Mouse (Mus musculus) E14TG2a.4 (cell line): ENCODE measurements around the gene Tcf23.

Source experiments
- H3K27me3 ChIP-seq: 2 replicates; pipeline ENCODE4 v1.6.1; 2014; ENCODE audit warnings: low read length, control low read depth; ENCODE audit not compliant: insufficient read depth
- H3K36me3 ChIP-seq: 2 replicates; pipeline ENCODE4 v1.6.1; 2014; ENCODE audit warnings: low read length, control low read depth; ENCODE audit not compliant: insufficient read depth
- H3K4me1 ChIP-seq: replicated peaks from 2 replicates; pipeline ENCODE4 v1.6.1; 2014; ENCODE audit warnings: low read depth, low read length, control low read depth
- H3K4me3 ChIP-seq: replicated peaks from 2 replicates; pipeline ENCODE4 v1.5.1; 2014; ENCODE audit warnings: mild to moderate bottlenecking, low read length
- H3K9me3 ChIP-seq: 2 replicates; pipeline ENCODE4 v1.6.1; 2014; ENCODE audit warnings: low read length, control low read depth
- CTCF ChIP-seq: conservative IDR thresholded peaks from 2 replicates; pipeline ENCODE4 v1.5.1; 2014; ENCODE audit warnings: low read length
- NANOG ChIP-seq: IDR thresholded peaks from 2 replicates; pipeline ENCODE4 v1.6.1; 2014; ENCODE audit warnings: borderline replicate concordance, low read length, mixed read lengths
- POU5F1 ChIP-seq: IDR thresholded peaks from 2 replicates; pipeline ENCODE4 v1.6.1; 2014; ENCODE audit warnings: low read length, borderline replicate concordance

Gene Tcf23

DNA sequence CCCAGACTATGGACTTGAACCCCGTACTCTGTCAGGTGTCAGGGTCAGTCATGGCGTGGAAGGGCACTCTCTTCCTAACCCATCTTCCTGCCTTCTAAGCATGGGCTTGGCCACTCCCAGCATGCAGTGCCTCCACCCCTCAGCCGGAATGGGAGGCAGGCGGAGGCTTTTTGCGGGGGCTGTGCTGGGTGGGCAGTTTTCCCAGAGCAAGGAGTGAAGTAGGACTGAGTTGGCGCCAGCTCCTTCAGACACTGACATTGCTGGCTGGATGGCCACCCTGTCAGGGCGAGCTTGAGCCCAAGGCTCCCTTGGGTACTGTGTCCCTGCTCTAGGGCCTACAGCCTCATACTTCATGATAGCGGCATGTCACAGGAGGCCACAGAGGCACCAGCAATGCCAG is at the start of gene Tcf23:
Gene Tcf23, plus strand, starts transcription at position 247 of the 400 bp plus-strand sequence.
- peaks cover 7% of the 10 kb centered on the region for H3K9me3 ChIP-seq
- H3K27me3 ChIP-seq = peaks cover 48% of the 10 kb centered on the region
- H3K36me3 ChIP-seq = no peaks in the 10 kb centered on the region
- H3K4me3 ChIP-seq = no peak within 1 kb of the TSS
- TF ChIP-seq POU5F1 (no peak), CTCF (no peak), NANOG (no peak)
- H3K4me1 ChIP-seq = peaks cover 20% of the 10 kb centered on the region

DNA sequence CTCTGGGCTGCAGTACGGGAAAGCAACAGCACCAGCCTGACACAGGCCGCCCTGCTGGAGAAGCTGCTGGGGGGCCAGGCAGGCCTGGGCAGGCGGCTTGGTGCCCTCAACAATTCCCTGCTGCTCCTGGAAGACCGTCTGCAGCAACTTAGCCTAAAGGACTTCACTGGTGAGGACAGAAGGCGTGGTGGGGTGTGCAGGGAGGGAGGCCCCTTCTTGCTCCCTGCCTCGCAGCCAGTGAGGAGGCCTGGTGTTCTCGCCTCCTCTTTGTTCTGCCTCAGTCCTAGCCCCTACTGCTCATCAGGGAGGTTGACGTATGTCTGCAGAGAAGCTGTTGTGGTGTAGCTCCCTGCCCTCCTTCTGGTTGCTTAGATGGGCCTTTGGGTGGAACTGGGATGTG is 49.8 kb upstream of the Tcf23 start:
- H3K36me3 ChIP-seq = no peaks in the 10 kb centered on the region
- TF ChIP-seq NANOG (no peak), POU5F1 (no peak), CTCF (no peak)
- H3K27me3 ChIP-seq = peaks cover 29% of the 10 kb centered on the region
- H3K4me1 ChIP-seq = peaks cover 85% of the 10 kb centered on the region
- H3K4me3 ChIP-seq = peak overlapping the region; percentile 67
- no peaks in the 10 kb centered on the region for H3K9me3 ChIP-seq

DNA sequence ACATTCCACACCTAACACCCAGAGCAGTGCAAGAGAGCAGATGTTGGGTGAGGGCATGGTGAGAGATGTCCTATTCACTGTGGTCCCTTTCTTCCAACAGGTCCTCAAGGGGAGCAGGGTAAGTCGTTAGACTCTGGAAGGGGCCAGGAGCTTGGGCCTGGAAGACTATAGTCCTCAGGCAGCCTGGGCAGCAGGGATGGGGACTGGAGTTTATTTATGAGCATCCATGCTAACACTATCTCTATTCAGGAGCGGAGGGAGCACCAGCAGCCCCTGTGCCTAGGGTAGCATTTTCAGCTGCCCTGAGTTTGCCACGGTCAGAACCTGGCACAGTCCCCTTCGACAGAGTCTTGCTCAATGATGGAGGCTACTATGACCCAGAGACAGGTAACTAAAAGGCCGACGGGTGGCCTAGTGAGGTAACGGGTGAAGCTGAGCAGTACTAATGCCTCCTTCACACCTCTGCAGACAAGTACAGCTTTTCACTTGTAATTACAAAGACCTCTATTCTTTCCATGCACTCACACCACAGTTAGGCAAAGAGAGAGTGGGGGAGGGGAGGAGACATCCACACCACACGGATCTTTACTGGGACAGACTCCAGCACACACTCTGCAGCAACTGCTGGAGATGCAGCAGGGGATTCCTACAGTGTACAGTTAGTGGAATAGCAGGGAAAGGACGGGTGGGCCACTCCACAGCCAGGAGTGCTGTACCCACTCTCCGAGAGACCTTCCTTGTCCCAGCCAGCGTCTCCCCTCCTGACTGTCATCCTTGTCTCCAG is 48.4 kb upstream of the Tcf23 start:
- H3K4me1 ChIP-seq = peaks cover 83% of the 10 kb centered on the region
- H3K4me3 ChIP-seq = peak overlapping the region; percentile 83
- no peaks in the 10 kb centered on the region for H3K36me3 ChIP-seq
- no peak for TF ChIP-seq CTCF
- peaks cover 43% of the 10 kb centered on the region for H3K27me3 ChIP-seq
- H3K9me3 ChIP-seq = no peaks in the 10 kb centered on the region

DNA sequence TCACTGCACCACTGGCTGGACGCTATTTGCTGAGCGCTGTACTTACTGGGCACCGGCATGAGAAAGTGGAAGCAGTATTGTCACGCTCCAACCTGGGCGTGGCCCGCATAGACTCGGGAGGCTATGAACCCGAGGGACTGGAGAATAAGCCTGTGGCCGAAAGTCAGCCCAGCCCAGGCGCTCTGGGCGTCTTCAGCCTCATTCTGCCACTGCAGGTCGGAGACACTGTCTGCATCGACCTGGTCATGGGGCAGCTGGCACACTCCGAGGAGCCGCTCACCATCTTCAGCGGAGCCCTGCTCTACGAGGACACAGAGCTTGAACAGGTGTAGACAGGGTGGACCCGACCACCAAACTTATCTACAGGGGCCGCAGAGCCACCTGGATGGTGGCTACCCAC is 47.8 kb upstream of the Tcf23 start:
- H3K9me3 ChIP-seq = no peaks in the 10 kb centered on the region
- H3K4me1 ChIP-seq = peaks cover 77% of the 10 kb centered on the region
- no peaks in the 10 kb centered on the region for H3K36me3 ChIP-seq
- peaks cover 49% of the 10 kb centered on the region for H3K27me3 ChIP-seq
- TF ChIP-seq NANOG (no peak), POU5F1 (no peak), CTCF (no peak)
- H3K4me3 ChIP-seq = peak overlapping the region; percentile 83

DNA sequence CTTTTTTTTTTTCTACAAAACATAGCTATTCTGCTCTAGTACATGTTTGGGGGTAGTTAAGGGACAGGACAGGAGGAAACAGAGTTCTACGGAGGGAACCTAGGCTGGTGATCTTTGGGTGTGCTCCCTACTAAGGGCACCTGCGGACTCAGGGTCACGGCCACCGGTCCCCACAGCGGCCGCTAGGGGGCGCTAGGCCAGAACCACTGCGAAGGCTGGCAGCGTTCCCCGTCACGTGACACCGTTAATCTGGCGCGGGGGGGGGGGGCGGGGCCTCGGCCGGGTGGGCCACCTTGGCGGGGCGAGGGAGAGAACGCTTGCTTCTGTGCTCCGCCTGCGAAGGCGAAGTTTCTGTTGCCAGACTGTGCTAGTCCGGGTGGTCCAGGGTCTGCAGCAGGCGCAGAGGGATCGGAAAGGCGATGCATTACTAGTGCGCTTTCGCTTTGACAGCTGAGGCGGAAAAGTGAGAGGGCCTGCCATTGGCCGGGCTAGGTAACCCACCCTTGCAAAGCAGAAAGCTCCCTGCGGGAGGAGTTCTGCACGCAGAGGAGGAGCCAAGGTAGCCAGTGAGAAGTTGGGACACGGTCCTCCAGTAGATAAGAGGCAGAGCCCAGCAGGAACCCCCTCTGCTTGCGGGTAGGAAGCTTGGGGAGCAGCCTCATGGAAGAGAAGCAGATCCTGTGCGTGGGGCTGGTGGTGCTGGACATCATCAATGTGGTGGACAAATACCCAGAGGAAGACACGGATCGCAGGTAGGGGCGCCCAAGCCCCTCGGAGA is 47.0 kb upstream of the Tcf23 start, which contains the start of gene Khk:
Gene Khk, plus strand, starts transcription at position 176 of the 778 bp plus-strand sequence.
- peak; percentile 55 for TF ChIP-seq CTCF
- no peak for TF ChIP-seq NANOG
- peak within 1 kb of the TSS; percentile 83 for H3K4me3 ChIP-seq
- H3K27me3 ChIP-seq = peaks cover 57% of the 10 kb centered on the region
- H3K36me3 ChIP-seq = no peaks in the 10 kb centered on the region
- H3K9me3 ChIP-seq = no peaks in the 10 kb centered on the region
- peaks cover 75% of the 10 kb centered on the region for H3K4me1 ChIP-seq

DNA sequence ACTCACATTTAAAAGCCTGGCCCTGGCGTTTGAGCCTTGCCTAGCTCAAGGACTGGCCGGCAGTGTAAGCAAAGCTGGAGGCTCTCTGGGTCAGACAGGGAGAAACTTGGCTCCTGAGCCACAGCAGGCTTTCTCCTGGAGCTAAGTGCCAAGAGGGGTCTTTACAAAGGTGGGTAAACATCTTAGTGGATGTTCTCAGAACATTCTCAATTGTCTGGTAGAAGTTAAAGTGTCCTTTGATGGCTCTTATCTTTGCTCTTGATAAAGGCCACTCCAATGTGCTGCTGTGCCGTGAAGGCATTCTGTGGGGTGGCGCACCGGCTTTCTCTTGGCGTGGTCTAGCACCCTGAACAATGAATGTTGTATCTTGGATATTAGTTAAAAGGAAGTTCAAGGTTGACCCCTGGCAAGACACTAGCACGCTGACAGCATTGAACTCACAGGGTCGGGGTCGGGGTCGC is 45.9 kb upstream of the Tcf23 start:
- H3K4me3 ChIP-seq = 0 out of 2 replicates have a peak overlapping the region, but pooled peaks have one; percentile 83
- H3K36me3 ChIP-seq = no peaks in the 10 kb centered on the region
- H3K27me3 ChIP-seq = peaks cover 61% of the 10 kb centered on the region
- no peaks in the 10 kb centered on the region for H3K9me3 ChIP-seq
- peaks cover 75% of the 10 kb centered on the region for H3K4me1 ChIP-seq
- TF ChIP-seq POU5F1 (no peak), CTCF (no peak), NANOG (no peak)

DNA sequence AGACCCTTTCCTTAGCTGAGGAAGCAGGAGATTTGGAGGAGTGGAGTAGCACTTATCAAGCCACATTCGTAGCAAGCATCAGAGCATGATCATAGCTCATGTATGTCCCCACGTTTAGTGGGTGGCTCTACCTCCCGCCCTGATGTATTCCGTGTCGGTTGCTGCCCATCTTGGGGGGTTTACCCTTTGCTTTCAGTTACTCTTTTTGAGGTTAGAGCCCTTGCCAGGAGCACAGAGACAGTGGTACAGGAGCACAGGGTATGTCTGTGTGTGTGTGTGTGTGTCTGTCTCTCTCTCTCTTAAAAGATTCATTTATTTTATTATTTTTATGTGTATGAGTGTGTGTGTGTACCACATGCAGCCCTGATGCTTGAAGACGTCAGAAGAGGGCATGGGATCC is 45.3 kb upstream of the Tcf23 start:
- Histone ChIP-seq H3K36me3 (no peaks in the 10 kb centered on the region), H3K27me3 (peaks cover 61% of the 10 kb centered on the region), H3K4me3 (no peak overlapping the region), H3K9me3 (no peaks in the 10 kb centered on the region), H3K4me1 (peaks cover 75% of the 10 kb centered on the region)
- TF ChIP-seq CTCF = no peak
- no peak for TF ChIP-seq NANOG
- TF ChIP-seq POU5F1 = no peak

DNA sequence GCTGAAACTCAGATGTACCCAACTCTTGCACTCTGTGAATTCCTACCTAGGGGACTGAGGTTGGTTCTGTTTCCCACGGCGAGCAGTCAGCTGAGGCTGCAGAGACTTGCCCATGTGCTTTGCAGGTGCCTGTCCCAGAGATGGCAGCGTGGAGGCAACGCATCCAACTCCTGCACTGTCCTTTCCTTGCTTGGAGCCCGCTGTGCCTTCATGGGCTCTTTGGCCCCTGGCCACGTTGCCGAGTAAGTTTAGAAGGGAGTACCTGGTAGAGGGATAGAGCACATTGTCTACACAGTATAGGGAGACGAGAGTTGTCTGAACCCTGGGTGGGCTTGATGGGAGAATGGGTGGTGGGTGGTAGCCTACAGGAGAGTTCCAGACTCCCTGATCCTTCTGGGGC is 43.8 kb upstream of the Tcf23 start:
- no peaks in the 10 kb centered on the region for H3K9me3 ChIP-seq
- TF ChIP-seq CTCF (no peak), NANOG (no peak), POU5F1 (no peak)
- peaks cover 60% of the 10 kb centered on the region for H3K27me3 ChIP-seq
- no peak overlapping the region for H3K4me3 ChIP-seq
- no peaks in the 10 kb centered on the region for H3K36me3 ChIP-seq
- peaks cover 67% of the 10 kb centered on the region for H3K4me1 ChIP-seq
